Mouse (Mus musculus) 3T3-L1 (cell line): ENCODE data around the gene Gm43738.

ENCODE experiments used
- DNase-seq: peaks from one replicate; pipeline ENCODE4 v3.0.0-alpha.2; 2015; ENCODE audit warnings: low read depth, low spot score

Gm43738 gene

DNA sequence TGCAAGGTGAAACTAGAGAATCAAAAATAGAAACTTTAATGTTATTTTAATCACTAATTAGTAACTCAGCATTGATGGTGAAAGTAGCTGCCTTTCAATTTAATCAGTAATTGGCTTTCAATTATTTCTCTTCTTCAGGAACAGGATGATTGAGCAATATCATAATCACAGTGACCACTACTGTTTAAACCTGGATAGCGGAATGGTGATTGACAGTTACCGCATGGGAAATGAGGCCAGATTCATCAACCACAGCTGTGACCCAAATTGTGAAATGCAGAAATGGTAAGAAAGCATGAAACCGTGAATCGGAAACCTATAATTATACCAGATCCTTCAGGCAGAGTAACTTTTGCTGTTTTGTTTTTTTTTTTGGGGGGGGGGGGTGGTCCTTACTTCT lies 57.5 kb downstream of the Gm43738 start:
- DNase-seq, result no peak
